Mouse (Mus musculus): ENCODE results near the gene Rab11fip4. TPM values are rescaled to one million over a fixed set of nuclear protein-coding genes. Genes with fewer than 3 reads are reported as not detected.

The Rab11fip4 gene
- polyA plus RNA-seq, 1 experiment from 2014 or later = 24.0 TPM

DNA sequence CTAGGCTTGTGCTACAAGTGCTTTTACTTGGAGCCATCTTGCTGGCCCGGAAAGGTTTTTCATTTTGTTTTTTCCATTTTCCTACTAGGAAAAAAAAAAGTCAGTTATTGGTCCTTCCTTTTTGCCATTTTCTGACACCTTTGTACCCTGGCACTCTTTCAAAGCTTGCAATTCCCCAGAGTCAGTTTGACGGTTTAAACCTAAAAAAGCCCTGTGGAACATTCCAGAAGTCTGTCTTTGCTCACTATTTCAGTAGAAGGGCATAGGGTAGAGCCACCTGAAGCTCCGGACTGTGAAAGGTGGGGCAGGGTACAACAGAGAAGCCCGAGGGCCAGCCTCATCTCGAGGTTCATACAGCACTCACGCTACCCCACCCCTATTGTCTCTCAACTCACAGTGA is 134.0 kb downstream of the Rab11fip4 start:
- ATAC-seq (ENCODE audit: low FRiP score) = no peak
- no peaks in the 10 kb centered on the region for H3K36me3 ChIP-seq (replicated peaks; ENCODE audit: control insufficient read depth, insufficient read depth)
- DNase-seq (ENCODE audit: low spot score) = no peak
- no peak overlapping the region for H3K4me2 ChIP-seq (replicated peaks)
- H3K9me3 ChIP-seq (ENCODE audit: control insufficient read depth, low read length) = no peaks in the 10 kb centered on the region
- no peak overlapping the region for H3K4me3 ChIP-seq (replicated peaks; ENCODE audit: low read length)
- 91% methylated on average over 6 of the region's 6 CpGs for WGBS
- no peaks in the 10 kb centered on the region for H3K27me3 ChIP-seq (ENCODE audit: control insufficient read depth, insufficient read depth, low read length)
- H3K9ac ChIP-seq = no peak overlapping the region
- H3K27ac ChIP-seq = no peak overlapping the region
- peaks cover 8% of the 10 kb centered on the region; the same call in 1 of the 2 replicates for H3K4me1 ChIP-seq (replicated peaks; ENCODE audit: control insufficient read depth, insufficient read depth, low read length)

DNA sequence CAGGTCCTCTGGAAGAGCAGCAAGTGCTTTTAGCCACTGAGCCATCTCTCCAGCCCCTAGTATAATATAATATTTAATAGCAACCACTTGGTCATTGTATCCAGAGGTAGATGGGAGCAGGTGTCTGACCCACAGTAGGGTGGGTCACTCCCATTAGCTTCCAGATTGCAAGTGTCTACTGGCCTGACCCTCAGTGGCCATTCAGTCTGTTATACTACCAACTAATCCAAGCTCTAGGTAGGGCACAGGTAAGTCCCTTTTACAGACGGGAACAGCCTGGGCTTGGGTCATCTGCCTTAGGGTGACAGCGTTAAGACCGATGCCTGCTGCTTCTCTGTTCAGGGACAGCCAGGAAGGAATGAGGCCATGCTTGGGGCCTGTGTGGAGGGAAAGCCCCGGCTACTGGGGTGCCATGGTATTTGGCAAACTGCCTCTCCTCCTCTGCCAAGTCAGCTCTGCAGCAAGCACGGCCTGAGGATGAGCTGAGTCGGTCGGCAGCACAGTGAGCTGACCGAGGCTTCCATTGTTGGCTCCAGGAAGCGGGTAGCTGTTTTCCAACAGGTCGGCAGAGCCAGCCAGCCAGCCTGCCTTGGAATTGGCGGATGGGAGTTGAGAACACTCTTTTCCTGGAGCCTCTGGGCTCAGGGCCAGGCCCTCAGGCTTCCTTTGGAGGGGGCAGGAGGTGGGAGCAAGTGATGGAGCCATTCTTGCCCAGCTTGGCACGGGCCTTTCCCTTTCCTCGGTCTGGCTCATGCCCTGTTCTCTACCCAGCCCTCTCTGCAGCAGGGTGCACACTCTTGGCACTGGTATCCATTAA is 138.4 kb downstream of the Rab11fip4 start:
- Histone ChIP-seq H3K4me3 (replicated peaks; ENCODE audit: low read length) (no peak overlapping the region), H3K9ac (no peak overlapping the region), H3K27ac (peak overlapping the region; percentile 52), H3K9me3 (ENCODE audit: control insufficient read depth, low read length) (no peaks in the 10 kb centered on the region), H3K27me3 (ENCODE audit: control insufficient read depth, insufficient read depth, low read length) (no peaks in the 10 kb centered on the region), H3K36me3 (replicated peaks; ENCODE audit: control insufficient read depth, insufficient read depth) (no peaks in the 10 kb centered on the region), H3K4me2 (replicated peaks) (no peak overlapping the region), H3K4me1 (replicated peaks; ENCODE audit: control insufficient read depth, insufficient read depth, low read length) (peaks cover 5% of the 10 kb centered on the region; the same call in 1 of the 2 replicates)
- ATAC-seq (ENCODE audit: low FRiP score) (peak; percentile 92), DNase-seq (ENCODE audit: low spot score) (peak; percentile 63)
- 68% methylated on average over 13 of the region's 13 CpGs for WGBS

DNA sequence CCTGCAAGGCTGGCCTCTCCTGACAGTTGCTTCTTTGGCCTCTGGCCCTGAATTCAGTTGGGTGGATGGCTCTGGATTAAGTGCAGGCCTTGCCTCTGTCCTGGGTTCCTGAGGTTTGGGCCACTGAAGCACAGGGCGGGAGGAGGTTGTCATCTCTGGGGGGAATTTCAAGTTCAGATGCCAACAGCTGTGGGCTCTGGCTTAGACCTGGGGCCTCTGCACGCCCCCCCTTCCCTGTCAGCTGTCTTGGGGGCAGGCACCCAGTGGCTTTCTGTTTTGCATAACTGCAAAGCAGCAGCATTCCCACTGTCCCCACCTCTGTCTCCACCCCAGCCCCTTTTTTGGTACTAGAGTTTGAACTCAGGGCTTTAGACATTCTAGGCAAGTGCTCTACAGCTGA is 139.4 kb downstream of the Rab11fip4 start:
- peaks cover 5% of the 10 kb centered on the region; the same call in 1 of the 2 replicates for H3K4me1 ChIP-seq (replicated peaks; ENCODE audit: control insufficient read depth, insufficient read depth, low read length)
- no peak for ATAC-seq (ENCODE audit: low FRiP score)
- DNase-seq (ENCODE audit: low spot score) = no peak
- WGBS = 72% methylated on average over 2 of the region's 2 CpGs
- no peak overlapping the region for H3K9ac ChIP-seq
- no peaks in the 10 kb centered on the region for H3K36me3 ChIP-seq (replicated peaks; ENCODE audit: control insufficient read depth, insufficient read depth)
- H3K27me3 ChIP-seq (ENCODE audit: control insufficient read depth, insufficient read depth, low read length) = no peaks in the 10 kb centered on the region
- H3K27ac ChIP-seq = peak overlapping the region; percentile 52
- H3K9me3 ChIP-seq (ENCODE audit: control insufficient read depth, low read length) = no peaks in the 10 kb centered on the region
- no peak overlapping the region for H3K4me3 ChIP-seq (replicated peaks; ENCODE audit: low read length)
- H3K4me2 ChIP-seq (replicated peaks) = no peak overlapping the region

DNA sequence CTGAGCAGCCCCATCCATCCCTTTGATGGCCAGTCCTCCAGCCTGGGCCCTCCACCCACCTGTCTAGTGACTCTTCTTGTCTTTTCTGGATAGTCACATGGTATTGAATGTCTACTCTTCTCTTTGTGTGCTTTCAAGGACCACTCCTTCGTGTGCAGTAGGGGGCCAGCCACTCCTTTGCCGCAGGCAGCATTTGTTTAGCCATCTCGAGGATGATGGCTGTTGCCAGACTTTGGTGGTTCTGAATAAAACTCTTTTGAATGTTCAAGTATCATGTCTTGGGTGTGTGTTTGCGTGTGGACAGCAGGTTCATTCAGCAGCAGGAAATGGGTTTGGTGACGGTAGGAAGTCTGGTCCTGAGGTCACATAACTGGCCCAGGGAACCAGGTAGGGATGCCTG is 140.5 kb downstream of the Rab11fip4 start:
- Histone ChIP-seq H3K27ac (no peak overlapping the region), H3K4me1 (replicated peaks; ENCODE audit: control insufficient read depth, insufficient read depth, low read length) (peaks cover 5% of the 10 kb centered on the region; the same call in 1 of the 2 replicates), H3K36me3 (replicated peaks; ENCODE audit: control insufficient read depth, insufficient read depth) (no peaks in the 10 kb centered on the region), H3K9ac (no peak overlapping the region), H3K27me3 (ENCODE audit: control insufficient read depth, insufficient read depth, low read length) (no peaks in the 10 kb centered on the region), H3K4me3 (replicated peaks; ENCODE audit: low read length) (no peak overlapping the region), H3K4me2 (replicated peaks) (no peak overlapping the region), H3K9me3 (ENCODE audit: control insufficient read depth, low read length) (no peaks in the 10 kb centered on the region)
- no peak for ATAC-seq (ENCODE audit: low FRiP score)
- WGBS = 92% methylated on average over 5 of the region's 5 CpGs
- DNase-seq (ENCODE audit: low spot score) = no peak

DNA sequence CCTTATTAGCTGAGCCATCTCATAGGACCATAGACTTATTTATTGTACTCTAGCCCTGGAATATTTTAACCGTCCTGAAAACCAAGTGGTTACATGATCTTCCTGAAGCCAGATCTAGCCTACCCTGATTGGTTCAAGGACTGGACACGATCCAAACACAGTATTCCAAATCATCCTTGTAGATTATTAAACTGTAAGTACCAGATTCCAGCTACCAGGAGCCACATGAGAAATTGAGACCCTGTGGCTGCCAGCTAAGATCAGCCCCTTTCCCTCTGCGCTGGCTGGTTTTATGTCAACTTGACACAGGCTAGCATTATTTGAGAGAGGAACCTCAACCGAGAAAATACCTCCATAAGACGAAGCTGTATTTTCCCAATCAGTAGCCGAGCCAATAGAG is 142.0 kb downstream of the Rab11fip4 start:
- Histone ChIP-seq H3K9me3 (ENCODE audit: control insufficient read depth, low read length) (no peaks in the 10 kb centered on the region), H3K4me2 (replicated peaks) (no peak overlapping the region), H3K9ac (no peak overlapping the region), H3K36me3 (replicated peaks; ENCODE audit: control insufficient read depth, insufficient read depth) (no peaks in the 10 kb centered on the region), H3K27ac (no peak overlapping the region), H3K4me1 (replicated peaks; ENCODE audit: control insufficient read depth, insufficient read depth, low read length) (peaks cover 9% of the 10 kb centered on the region), H3K4me3 (replicated peaks; ENCODE audit: low read length) (no peak overlapping the region), H3K27me3 (ENCODE audit: control insufficient read depth, insufficient read depth, low read length) (no peaks in the 10 kb centered on the region)
- DNase-seq (ENCODE audit: low spot score) = no peak
- ATAC-seq (ENCODE audit: low FRiP score) = no peak
- WGBS = 91% methylated on average over 6 of the region's 6 CpGs

DNA sequence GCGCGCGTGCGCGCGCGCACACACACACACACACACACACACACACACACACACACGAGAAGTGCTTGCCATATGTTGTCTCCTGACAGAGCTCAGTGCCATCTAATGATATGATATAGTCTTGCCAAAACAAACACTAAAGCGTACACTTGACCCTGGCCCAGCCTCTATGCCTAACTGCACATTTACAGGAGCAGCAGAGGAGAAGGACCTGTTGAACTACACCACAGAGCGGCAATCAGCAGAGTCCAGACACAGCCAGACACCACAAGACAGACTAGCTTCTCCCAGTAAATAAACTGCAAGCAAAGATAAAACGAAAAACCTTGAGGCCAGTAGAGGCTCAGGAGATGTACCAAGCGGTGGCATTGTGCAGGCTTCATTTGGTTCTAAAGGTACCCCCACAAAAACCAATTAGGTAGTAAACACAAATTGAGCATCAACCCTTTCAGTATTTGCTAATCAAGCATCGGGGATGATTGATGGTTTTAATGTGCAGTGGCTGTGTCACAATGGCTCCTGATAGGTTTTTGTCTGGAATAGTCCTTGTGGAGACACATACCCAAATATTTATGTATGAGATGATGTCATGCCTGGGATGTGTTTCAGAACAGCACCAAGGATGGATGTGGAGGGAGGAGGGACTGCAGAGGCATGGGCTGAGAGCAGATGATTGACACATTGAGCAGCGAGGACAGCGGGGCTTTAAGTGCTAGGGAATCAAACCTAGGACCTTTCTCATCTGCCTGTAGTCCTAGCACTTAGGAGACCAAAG is 145.4 kb downstream of the Rab11fip4 start:
- ATAC-seq (ENCODE audit: low FRiP score) (peak; percentile 43; the same call in 1 of the 2 replicates), DNase-seq (ENCODE audit: low spot score) (no peak)
- H3K27me3 ChIP-seq (ENCODE audit: control insufficient read depth, insufficient read depth, low read length) = no peaks in the 10 kb centered on the region
- no peak overlapping the region for H3K4me3 ChIP-seq (replicated peaks; ENCODE audit: low read length)
- H3K36me3 ChIP-seq (replicated peaks; ENCODE audit: control insufficient read depth, insufficient read depth) = no peaks in the 10 kb centered on the region
- H3K9me3 ChIP-seq (ENCODE audit: control insufficient read depth, low read length) = no peaks in the 10 kb centered on the region
- peaks cover 4% of the 10 kb centered on the region; the same call in 1 of the 2 replicates for H3K4me1 ChIP-seq (replicated peaks; ENCODE audit: control insufficient read depth, insufficient read depth, low read length)
- WGBS = 77% methylated on average over 15 of the region's 15 CpGs
- H3K27ac ChIP-seq = no peak overlapping the region
- no peak overlapping the region for H3K4me2 ChIP-seq (replicated peaks)
- 0 out of 2 replicates have a peak overlapping the region, but pooled peaks have one; percentile 8 for H3K9ac ChIP-seq

DNA sequence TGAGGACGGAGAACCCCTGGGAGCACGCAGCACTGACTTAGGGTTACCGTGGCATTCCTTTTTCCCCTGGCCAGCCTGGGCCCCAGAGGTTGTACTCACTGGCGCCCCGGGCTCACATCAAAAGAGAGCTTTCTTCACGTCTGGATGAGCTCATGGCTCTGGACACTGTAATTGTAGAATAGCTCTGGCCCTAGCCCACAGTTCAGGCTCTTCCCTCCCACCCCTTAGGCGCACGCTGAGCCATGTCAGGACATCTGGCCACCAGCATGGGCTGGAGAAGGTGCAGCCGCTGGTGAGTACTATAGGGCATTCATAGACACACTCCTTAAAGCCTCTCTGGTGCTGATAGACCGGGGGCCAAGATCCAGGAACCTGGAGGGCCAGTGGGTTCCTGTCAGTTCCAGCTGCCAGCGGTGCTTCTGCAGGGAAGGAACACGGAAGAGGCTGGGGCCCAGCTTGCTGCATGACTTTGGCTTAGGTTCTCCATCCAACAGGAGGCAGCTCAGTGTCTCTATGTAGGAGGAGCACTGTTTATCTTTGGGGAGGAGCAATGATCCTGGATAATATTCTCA is 146.2 kb downstream of the Rab11fip4 start:
- ATAC-seq (ENCODE audit: low FRiP score) (no peak), DNase-seq (ENCODE audit: low spot score) (no peak)
- Histone ChIP-seq H3K27ac (no peak overlapping the region), H3K9ac (0 out of 2 replicates have a peak overlapping the region, but pooled peaks have one; percentile 8), H3K4me1 (replicated peaks; ENCODE audit: control insufficient read depth, insufficient read depth, low read length) (peaks cover 4% of the 10 kb centered on the region; the same call in 1 of the 2 replicates), H3K4me2 (replicated peaks) (no peak overlapping the region), H3K36me3 (replicated peaks; ENCODE audit: control insufficient read depth, insufficient read depth) (no peaks in the 10 kb centered on the region), H3K4me3 (replicated peaks; ENCODE audit: low read length) (no peak overlapping the region), H3K9me3 (ENCODE audit: control insufficient read depth, low read length) (no peaks in the 10 kb centered on the region), H3K27me3 (ENCODE audit: control insufficient read depth, insufficient read depth, low read length) (no peaks in the 10 kb centered on the region)
- WGBS = 55% methylated on average over 12 of the region's 12 CpGs

DNA sequence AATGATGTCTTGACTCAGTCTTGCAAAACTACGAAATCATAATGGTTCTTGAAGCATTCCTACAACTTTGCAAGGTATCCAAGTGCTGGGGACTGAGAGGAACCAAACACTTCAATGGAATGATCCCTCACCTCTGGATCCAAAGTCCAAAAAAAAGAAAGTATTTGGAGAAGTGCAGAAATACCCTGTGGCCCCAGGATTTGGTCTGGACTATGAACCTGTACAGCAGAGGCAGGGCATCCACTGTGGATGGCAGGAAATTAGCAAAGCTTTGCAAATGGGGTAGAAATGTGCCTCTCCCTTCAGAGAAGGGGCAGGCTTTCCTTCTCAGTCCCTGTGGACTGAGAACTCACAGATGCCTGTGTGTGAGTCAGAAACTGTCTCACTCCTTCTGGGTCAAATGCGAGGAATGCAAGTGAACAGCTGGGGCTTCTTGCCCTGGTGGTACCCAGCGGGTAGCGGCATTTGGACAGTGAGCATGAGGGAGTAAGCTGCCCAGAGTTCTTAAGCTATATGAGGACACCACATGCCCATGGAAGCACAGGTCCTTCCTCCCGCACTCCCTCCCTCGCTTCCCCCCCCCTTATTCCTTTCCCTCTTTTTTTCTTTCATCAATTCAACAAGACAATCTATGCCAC is 147.0 kb downstream of the Rab11fip4 start:
- 77% methylated on average over 6 of the region's 6 CpGs for WGBS
- Histone ChIP-seq H3K4me1 (replicated peaks; ENCODE audit: control insufficient read depth, insufficient read depth, low read length) (peaks cover 4% of the 10 kb centered on the region; the same call in 1 of the 2 replicates), H3K9ac (no peak overlapping the region), H3K27me3 (ENCODE audit: control insufficient read depth, insufficient read depth, low read length) (no peaks in the 10 kb centered on the region), H3K27ac (no peak overlapping the region), H3K4me2 (replicated peaks) (no peak overlapping the region), H3K36me3 (replicated peaks; ENCODE audit: control insufficient read depth, insufficient read depth) (no peaks in the 10 kb centered on the region), H3K4me3 (replicated peaks; ENCODE audit: low read length) (no peak overlapping the region), H3K9me3 (ENCODE audit: control insufficient read depth, low read length) (no peaks in the 10 kb centered on the region)
- ATAC-seq (ENCODE audit: low FRiP score) (no peak), DNase-seq (ENCODE audit: low spot score) (no peak)

Data from hindbrain, embryonic 14.5 days (tissue).